Mouse (Mus musculus): ENCODE results near the gene Dnm3. TPM values are rescaled to one million over a fixed set of nuclear protein-coding genes. Genes with fewer than 3 reads are reported as not detected.

Dnm3 gene
- polyA plus RNA-seq, 1 experiment from 2014 or later = 94.2 TPM

- Histone ChIP-seq H3K4me1 (ENCODE audit: control insufficient read depth, insufficient read depth, low read length) (no peaks in the 10 kb centered on the region), H3K36me3 (ENCODE audit: control insufficient read depth, insufficient read depth, low read length) (no peaks in the 10 kb centered on the region; the same call in 1 of the 2 replicates), H3K27me3 (ENCODE audit: control insufficient read depth, insufficient read depth, low read length) (no peaks in the 10 kb centered on the region), H3K9me3 (ENCODE audit: control insufficient read depth, low read length) (no peaks in the 10 kb centered on the region), H3K4me2 (ENCODE audit: low read depth, low read length) (no peak overlapping the region), H3K9ac (replicated peaks; ENCODE audit: low read depth, low read length) (no peak overlapping the region), H3K4me3 (ENCODE audit: low read depth, low read length) (no peak overlapping the region), H3K27ac (ENCODE audit: low read depth, low read length) (no peak overlapping the region)
- ATAC-seq (ENCODE audit: low read depth) = no peak
- WGBS = 83% methylated on average over 5 of the region's 5 CpGs
Observed at GRCm38 (mm10) chr1:162295443-162295842, 182.4 kb downstream of the Dnm3 start.

GRCm38 (mm10) chr1:162294572-162294910 lies 183.3 kb downstream of the Dnm3 start:
- H3K9ac ChIP-seq (replicated peaks; ENCODE audit: low read depth, low read length) = no peak overlapping the region
- no peak for ATAC-seq (ENCODE audit: low read depth)
- no peak overlapping the region for H3K27ac ChIP-seq (ENCODE audit: low read depth, low read length)
- 88% methylated on average over 4 of the region's 4 CpGs for WGBS
- H3K27me3 ChIP-seq (ENCODE audit: control insufficient read depth, insufficient read depth, low read length) = no peaks in the 10 kb centered on the region
- H3K4me3 ChIP-seq (ENCODE audit: low read depth, low read length) = no peak overlapping the region
- H3K9me3 ChIP-seq (ENCODE audit: control insufficient read depth, low read length) = no peaks in the 10 kb centered on the region
- H3K4me2 ChIP-seq (ENCODE audit: low read depth, low read length) = no peak overlapping the region
- H3K36me3 ChIP-seq (ENCODE audit: control insufficient read depth, insufficient read depth, low read length) = no peaks in the 10 kb centered on the region; the same call in 1 of the 2 replicates
- no peaks in the 10 kb centered on the region for H3K4me1 ChIP-seq (ENCODE audit: control insufficient read depth, insufficient read depth, low read length)

GRCm38 (mm10) chr1:162293732-162294571 lies 183.9 kb downstream of the Dnm3 start:
- H3K27ac ChIP-seq (ENCODE audit: low read depth, low read length) = no peak overlapping the region
- no peaks in the 10 kb centered on the region for H3K27me3 ChIP-seq (ENCODE audit: control insufficient read depth, insufficient read depth, low read length)
- no peaks in the 10 kb centered on the region; the same call in 1 of the 2 replicates for H3K36me3 ChIP-seq (ENCODE audit: control insufficient read depth, insufficient read depth, low read length)
- H3K9me3 ChIP-seq (ENCODE audit: control insufficient read depth, low read length) = no peaks in the 10 kb centered on the region
- peak; percentile 28; the same call in 1 of the 2 replicates for ATAC-seq (ENCODE audit: low read depth)
- no peak overlapping the region for H3K4me3 ChIP-seq (ENCODE audit: low read depth, low read length)
- H3K4me1 ChIP-seq (ENCODE audit: control insufficient read depth, insufficient read depth, low read length) = no peaks in the 10 kb centered on the region
- no peak overlapping the region for H3K9ac ChIP-seq (replicated peaks; ENCODE audit: low read depth, low read length)
- WGBS = 72% methylated on average over 4 of the region's 4 CpGs
- no peak overlapping the region for H3K4me2 ChIP-seq (ENCODE audit: low read depth, low read length)

GRCm38 (mm10) chr1:162286910-162287309 lies 190.9 kb downstream of the Dnm3 start:
- no peak overlapping the region for H3K9ac ChIP-seq (replicated peaks; ENCODE audit: low read depth, low read length)
- no peak for ATAC-seq (ENCODE audit: low read depth)
- no peak overlapping the region for H3K4me2 ChIP-seq (ENCODE audit: low read depth, low read length)
- H3K4me3 ChIP-seq (ENCODE audit: low read depth, low read length) = no peak overlapping the region
- no peaks in the 10 kb centered on the region for H3K9me3 ChIP-seq (ENCODE audit: control insufficient read depth, low read length)
- no peaks in the 10 kb centered on the region; the same call in 1 of the 2 replicates for H3K36me3 ChIP-seq (ENCODE audit: control insufficient read depth, insufficient read depth, low read length)
- no peak overlapping the region for H3K27ac ChIP-seq (ENCODE audit: low read depth, low read length)
- no peaks in the 10 kb centered on the region for H3K27me3 ChIP-seq (ENCODE audit: control insufficient read depth, insufficient read depth, low read length)
- no peaks in the 10 kb centered on the region for H3K4me1 ChIP-seq (ENCODE audit: control insufficient read depth, insufficient read depth, low read length)
- WGBS = 54% methylated on average over 6 of the region's 6 CpGs

GRCm38 (mm10) chr1:162281981-162282381 lies 195.9 kb downstream of the Dnm3 start:
- no peak overlapping the region for H3K4me3 ChIP-seq (ENCODE audit: low read depth, low read length)
- H3K36me3 ChIP-seq (ENCODE audit: control insufficient read depth, insufficient read depth, low read length) = no peaks in the 10 kb centered on the region; the same call in 1 of the 2 replicates
- H3K4me2 ChIP-seq (ENCODE audit: low read depth, low read length) = no peak overlapping the region
- no peaks in the 10 kb centered on the region for H3K9me3 ChIP-seq (ENCODE audit: control insufficient read depth, low read length)
- no peak overlapping the region for H3K9ac ChIP-seq (replicated peaks; ENCODE audit: low read depth, low read length)
- H3K27me3 ChIP-seq (ENCODE audit: control insufficient read depth, insufficient read depth, low read length) = no peaks in the 10 kb centered on the region
- ATAC-seq (ENCODE audit: low read depth) = no peak
- H3K4me1 ChIP-seq (ENCODE audit: control insufficient read depth, insufficient read depth, low read length) = no peaks in the 10 kb centered on the region
- WGBS = 10% methylated on average over 7 of the region's 7 CpGs
- no peak overlapping the region for H3K27ac ChIP-seq (ENCODE audit: low read depth, low read length)

DNA sequence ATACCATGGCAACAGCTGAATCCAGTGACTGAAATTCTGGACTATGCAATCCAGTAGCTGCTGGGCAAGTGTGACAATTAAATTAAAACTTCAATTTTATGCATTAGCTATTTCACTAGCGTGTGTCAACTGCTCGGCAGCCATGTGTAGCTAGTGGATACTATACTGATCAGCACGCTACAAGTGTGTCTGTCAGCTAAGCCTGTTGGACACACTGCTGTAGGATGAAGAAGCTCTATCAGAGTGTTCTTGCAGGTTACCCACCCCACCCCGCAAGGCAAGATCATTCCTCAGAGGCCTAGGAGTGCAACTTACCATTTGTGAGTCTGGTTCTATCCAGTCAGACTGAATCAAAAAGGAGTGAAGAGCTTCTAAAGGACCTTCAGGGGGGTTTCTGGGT lies 197.8 kb downstream of the Dnm3 start:
- ATAC-seq (ENCODE audit: low read depth) = no peak
- Histone ChIP-seq H3K27me3 (ENCODE audit: control insufficient read depth, insufficient read depth, low read length) (no peaks in the 10 kb centered on the region), H3K9me3 (ENCODE audit: control insufficient read depth, low read length) (no peaks in the 10 kb centered on the region), H3K4me2 (ENCODE audit: low read depth, low read length) (no peak overlapping the region), H3K27ac (ENCODE audit: low read depth, low read length) (no peak overlapping the region), H3K36me3 (ENCODE audit: control insufficient read depth, insufficient read depth, low read length) (no peaks in the 10 kb centered on the region), H3K4me1 (ENCODE audit: control insufficient read depth, insufficient read depth, low read length) (no peaks in the 10 kb centered on the region), H3K4me3 (ENCODE audit: low read depth, low read length) (no peak overlapping the region), H3K9ac (replicated peaks; ENCODE audit: low read depth, low read length) (no peak overlapping the region)
- WGBS = 90% methylated on average over 4 of the region's 4 CpGs

DNA sequence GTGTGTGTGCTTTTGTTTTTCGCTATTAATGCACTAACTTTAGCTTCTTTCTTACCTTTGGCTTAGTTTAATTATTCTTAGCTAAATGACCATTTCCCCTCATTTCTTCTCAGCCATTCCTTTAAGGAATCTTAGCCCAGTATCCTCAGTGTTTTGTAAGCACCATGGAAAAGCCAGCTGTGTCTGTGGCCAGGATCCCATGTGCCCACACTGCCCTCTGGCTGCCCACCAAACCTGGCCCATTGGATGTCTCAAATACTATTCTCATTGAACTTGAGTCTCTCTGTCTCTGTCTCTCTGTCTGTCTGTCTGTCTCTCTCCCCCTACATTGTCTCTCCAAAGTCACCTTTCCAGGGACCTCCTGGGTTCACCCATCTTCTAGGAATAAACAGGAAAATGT lies 201.8 kb downstream of the Dnm3 start:
- no peaks in the 10 kb centered on the region for H3K36me3 ChIP-seq (ENCODE audit: control insufficient read depth, insufficient read depth, low read length)
- no peak overlapping the region for H3K4me2 ChIP-seq (ENCODE audit: low read depth, low read length)
- 91% methylated on average over 1 of the region's 1 CpGs for WGBS
- no peaks in the 10 kb centered on the region for H3K27me3 ChIP-seq (ENCODE audit: control insufficient read depth, insufficient read depth, low read length)
- H3K27ac ChIP-seq (ENCODE audit: low read depth, low read length) = no peak overlapping the region
- no peak overlapping the region for H3K9ac ChIP-seq (replicated peaks; ENCODE audit: low read depth, low read length)
- ATAC-seq (ENCODE audit: low read depth) = no peak
- no peak overlapping the region for H3K4me3 ChIP-seq (ENCODE audit: low read depth, low read length)
- no peaks in the 10 kb centered on the region for H3K4me1 ChIP-seq (ENCODE audit: control insufficient read depth, insufficient read depth, low read length)
- no peaks in the 10 kb centered on the region for H3K9me3 ChIP-seq (ENCODE audit: control insufficient read depth, low read length)

GRCm38 (mm10) chr1:162274674-162275248 lies 203.1 kb downstream of the Dnm3 start:
- Histone ChIP-seq H3K9me3 (ENCODE audit: control insufficient read depth, low read length) (no peaks in the 10 kb centered on the region), H3K4me1 (ENCODE audit: control insufficient read depth, insufficient read depth, low read length) (no peaks in the 10 kb centered on the region), H3K9ac (replicated peaks; ENCODE audit: low read depth, low read length) (no peak overlapping the region), H3K27ac (ENCODE audit: low read depth, low read length) (no peak overlapping the region), H3K36me3 (ENCODE audit: control insufficient read depth, insufficient read depth, low read length) (no peaks in the 10 kb centered on the region), H3K4me3 (ENCODE audit: low read depth, low read length) (no peak overlapping the region), H3K27me3 (ENCODE audit: control insufficient read depth, insufficient read depth, low read length) (no peaks in the 10 kb centered on the region), H3K4me2 (ENCODE audit: low read depth, low read length) (no peak overlapping the region)
- ATAC-seq (ENCODE audit: low read depth) = peak; percentile 57; the same call in 1 of the 2 replicates
- 75% methylated on average over 11 of the region's 11 CpGs for WGBS

DNA sequence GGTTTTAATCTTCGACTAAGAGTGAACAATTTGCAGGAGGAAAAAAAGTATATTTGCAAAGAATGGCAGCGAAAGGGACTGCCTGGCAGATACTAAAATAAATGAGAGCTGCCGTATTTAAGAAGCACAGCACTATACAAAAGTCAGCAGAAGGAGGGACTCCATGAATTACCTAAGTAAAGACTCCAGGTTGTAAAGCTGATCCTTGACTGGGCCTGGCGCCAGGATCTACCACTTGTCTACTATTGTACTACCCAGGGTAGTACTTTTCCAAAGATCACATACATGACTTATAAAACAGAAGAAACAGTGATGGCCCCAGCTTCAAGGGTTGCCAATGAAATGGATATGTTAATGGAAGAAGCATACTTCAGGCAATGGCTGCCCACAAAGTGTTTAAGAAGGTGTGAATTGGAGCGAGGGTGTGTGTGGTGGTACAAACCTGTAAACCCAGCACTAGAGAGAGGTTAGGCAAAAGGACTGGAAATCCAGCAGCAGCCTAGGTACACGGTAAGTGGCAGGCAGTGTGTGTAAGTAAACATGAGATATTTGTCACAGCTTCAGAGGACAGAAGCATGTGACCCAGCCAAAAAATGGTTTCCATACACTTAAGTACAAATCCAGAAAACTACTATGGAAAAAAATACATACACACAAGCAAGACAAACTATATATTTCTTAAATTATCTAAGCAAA lies 220.8 kb downstream of the Dnm3 start:
- Histone ChIP-seq H3K9me3 (ENCODE audit: control insufficient read depth, low read length) (no peaks in the 10 kb centered on the region), H3K36me3 (ENCODE audit: control insufficient read depth, insufficient read depth, low read length) (no peaks in the 10 kb centered on the region), H3K4me1 (ENCODE audit: control insufficient read depth, insufficient read depth, low read length) (peaks cover 5% of the 10 kb centered on the region; the same call in 1 of the 2 replicates), H3K27ac (ENCODE audit: low read depth, low read length) (no peak overlapping the region), H3K27me3 (ENCODE audit: control insufficient read depth, insufficient read depth, low read length) (no peaks in the 10 kb centered on the region), H3K9ac (replicated peaks; ENCODE audit: low read depth, low read length) (no peak overlapping the region), H3K4me3 (ENCODE audit: low read depth, low read length) (no peak overlapping the region), H3K4me2 (ENCODE audit: low read depth, low read length) (no peak overlapping the region)
- no peak for ATAC-seq (ENCODE audit: low read depth)
- WGBS = 82% methylated on average over 6 of the region's 6 CpGs
